Mouse (Mus musculus): Measurements from ENCODE around the gene March5. TPM values are rescaled to one million over a fixed set of nuclear protein-coding genes. Genes with fewer than 3 reads are reported as not detected.

March5 gene
- polyA plus RNA-seq, 1 experiment: 87.5 TPM

GRCm38 (mm10) chr19:37255321-37255720 is 48.0 kb downstream of the March5 start:
- Histone ChIP-seq H3K4me1 (ENCODE audit: control insufficient read depth, insufficient read depth, low read length) (peaks cover 22% of the 10 kb centered on the region), H3K27ac (ENCODE audit: insufficient read depth, low read depth, low read length) (no peak overlapping the region), H3K4me3 (ENCODE audit: insufficient read depth, low read length) (no peak overlapping the region)
- no peak for TF ChIP-seq POLR2A (IDR thresholded peaks at IDR 0.05; ENCODE audit: borderline replicate concordance, low read depth, low read length)
- no peak for TF ChIP-seq CTCF (IDR thresholded peaks at IDR 0.05; ENCODE audit: low read depth, low read length)

DNA sequence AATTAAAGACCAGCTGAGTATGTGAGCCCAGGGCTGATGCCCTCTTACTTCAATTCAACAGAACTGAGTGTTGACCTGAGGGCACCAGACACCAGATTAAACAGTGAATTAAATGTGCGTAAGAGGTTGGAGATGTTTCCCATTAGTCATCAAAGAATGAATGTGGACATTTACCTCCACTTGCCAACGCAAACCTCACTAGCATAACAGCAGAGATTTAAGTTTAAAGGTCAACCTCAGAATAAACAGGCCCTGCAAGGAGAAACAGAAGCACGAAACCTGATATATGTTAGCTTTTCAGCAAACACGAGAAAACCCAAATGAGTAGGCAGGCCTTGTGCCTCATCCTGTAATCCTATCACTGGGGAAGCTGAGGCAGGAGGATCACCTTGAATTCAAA is 55.0 kb downstream of the March5 start:
- TF ChIP-seq CTCF (IDR thresholded peaks at IDR 0.05; ENCODE audit: low read depth, low read length) (no peak), POLR2A (IDR thresholded peaks at IDR 0.05; ENCODE audit: borderline replicate concordance, low read depth, low read length) (no peak)
- Histone ChIP-seq H3K4me1 (ENCODE audit: control insufficient read depth, insufficient read depth, low read length) (no peaks in the 10 kb centered on the region), H3K4me3 (ENCODE audit: insufficient read depth, low read length) (no peak overlapping the region), H3K27ac (ENCODE audit: insufficient read depth, low read depth, low read length) (no peak overlapping the region)

DNA sequence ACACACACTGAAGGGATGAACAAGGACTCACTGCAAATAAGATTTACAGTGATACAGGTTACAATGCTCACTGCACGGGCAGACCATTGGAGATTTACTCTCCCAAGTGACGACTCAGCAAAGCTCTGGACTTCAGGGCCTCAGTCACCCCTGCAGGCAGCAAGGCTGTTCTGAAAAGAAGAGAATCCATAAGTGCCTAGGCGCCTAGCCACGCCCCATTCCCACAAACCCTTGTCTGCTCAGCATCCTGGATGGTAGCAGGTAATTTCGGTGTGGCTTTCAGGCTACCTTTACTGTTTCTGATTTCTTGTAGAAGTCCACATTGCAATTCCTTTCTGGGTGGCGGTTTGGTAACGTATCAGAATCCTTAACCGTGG is 56.2 kb downstream of the March5 start:
- no peak for TF ChIP-seq CTCF (IDR thresholded peaks at IDR 0.05; ENCODE audit: low read depth, low read length)
- TF ChIP-seq POLR2A (IDR thresholded peaks at IDR 0.05; ENCODE audit: borderline replicate concordance, low read depth, low read length): no peak
- Histone ChIP-seq H3K4me3 (ENCODE audit: insufficient read depth, low read length) (no peak overlapping the region), H3K27ac (ENCODE audit: insufficient read depth, low read depth, low read length) (no peak overlapping the region)

DNA sequence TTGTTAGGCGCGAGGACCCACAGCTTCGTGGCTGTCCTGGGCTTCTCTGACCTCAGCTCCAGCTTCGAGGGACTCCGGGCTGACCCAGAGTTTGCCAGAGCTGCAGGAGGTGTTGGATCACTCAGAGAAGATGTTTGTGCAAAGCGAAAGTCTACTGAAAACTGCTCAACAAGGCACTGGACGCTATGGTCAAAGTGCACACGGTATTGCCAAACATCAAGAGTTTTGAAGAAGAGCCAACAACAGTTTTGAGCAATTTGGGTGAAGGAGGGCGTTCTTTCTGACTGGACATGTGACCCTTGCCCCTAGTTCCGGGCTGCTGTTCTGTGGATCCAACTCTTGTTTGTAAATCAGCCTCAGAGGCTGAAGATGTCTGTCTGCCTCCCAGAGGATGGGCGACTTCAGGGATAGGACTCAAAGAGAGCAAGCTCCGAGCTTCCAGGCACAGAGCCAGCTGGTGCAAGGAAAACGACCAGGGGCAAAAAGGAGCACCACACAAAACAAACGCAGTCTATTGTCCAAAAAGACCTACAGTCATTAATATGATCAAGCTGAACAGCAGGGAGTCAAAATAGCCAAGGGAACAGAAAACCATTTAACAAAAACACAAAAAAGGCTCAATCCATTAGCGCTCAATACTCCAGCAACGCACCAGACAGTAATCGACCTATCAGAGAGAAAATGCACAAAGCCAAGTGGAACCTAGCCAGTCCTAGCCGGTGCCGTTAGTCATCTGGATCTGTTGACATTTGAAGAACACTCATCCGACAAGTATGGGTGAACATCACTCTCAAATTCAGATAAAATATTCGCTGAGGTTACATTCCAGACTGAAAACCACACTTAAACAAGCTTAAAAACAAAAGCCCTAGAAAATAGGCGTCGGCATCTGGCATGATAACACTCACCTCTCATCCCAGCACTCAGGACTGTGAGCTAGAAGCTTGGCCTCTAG is 56.9 kb downstream of the March5 start:
- Histone ChIP-seq H3K4me3 (ENCODE audit: insufficient read depth, low read length) (no peak overlapping the region), H3K4me1 (ENCODE audit: control insufficient read depth, insufficient read depth, low read length) (no peaks in the 10 kb centered on the region), H3K27ac (ENCODE audit: insufficient read depth, low read depth, low read length) (no peak overlapping the region)
- TF ChIP-seq POLR2A (IDR thresholded peaks at IDR 0.05; ENCODE audit: borderline replicate concordance, low read depth, low read length): no peak
- no peak for TF ChIP-seq CTCF (IDR thresholded peaks at IDR 0.05; ENCODE audit: low read depth, low read length)

More for the DNA sequence above, 56.2 kb downstream of the March5 start:
- H3K4me1 ChIP-seq (ENCODE audit: control insufficient read depth, insufficient read depth, low read length): no peaks in the 10 kb centered on the region

DNA sequence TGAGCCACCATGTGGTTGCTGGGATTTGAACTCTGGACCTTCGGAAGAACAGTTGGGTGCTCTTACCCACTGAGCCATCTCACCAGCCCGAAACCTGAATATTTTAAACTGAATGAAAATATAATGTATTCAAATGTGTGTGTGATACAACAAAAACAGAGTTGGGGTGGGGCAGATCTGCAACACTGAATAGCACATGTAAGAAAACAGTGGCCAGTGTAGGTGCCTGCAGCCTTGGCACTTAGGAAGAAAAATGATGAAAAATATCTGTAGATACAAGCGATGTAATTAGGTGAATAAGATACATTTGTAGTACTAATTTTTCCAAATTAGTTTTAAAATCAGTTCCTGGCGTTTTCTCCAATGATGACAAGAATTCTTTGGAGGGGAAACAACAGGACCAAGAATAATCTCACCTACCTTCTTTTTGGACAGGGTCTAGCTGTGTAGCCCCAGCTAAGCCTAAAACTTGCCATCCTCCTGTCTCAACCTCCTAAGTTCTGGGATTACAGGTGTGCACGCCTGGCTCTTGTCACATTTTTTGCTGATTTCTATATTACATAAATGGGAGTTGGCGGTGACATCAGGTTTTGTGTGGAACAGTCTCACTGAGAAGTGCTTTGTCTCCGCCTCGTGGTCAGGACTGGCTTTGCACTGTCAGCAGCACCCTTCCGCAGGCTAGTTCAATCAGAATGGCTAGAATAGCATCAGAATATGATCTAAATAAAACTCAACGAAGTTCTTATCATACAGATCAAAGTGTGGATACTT is 58.2 kb downstream of the March5 start:
- Histone ChIP-seq H3K27ac (ENCODE audit: insufficient read depth, low read depth, low read length) (no peak overlapping the region), H3K4me3 (ENCODE audit: insufficient read depth, low read length) (no peak overlapping the region), H3K4me1 (ENCODE audit: control insufficient read depth, insufficient read depth, low read length) (no peaks in the 10 kb centered on the region)
- TF ChIP-seq POLR2A (IDR thresholded peaks at IDR 0.05; ENCODE audit: borderline replicate concordance, low read depth, low read length): no peak
- peak; percentile 97 for TF ChIP-seq CTCF (IDR thresholded peaks at IDR 0.05; ENCODE audit: low read depth, low read length)

- no peak overlapping the region for H3K4me3 ChIP-seq (ENCODE audit: insufficient read depth, low read length)
- H3K4me1 ChIP-seq (ENCODE audit: control insufficient read depth, insufficient read depth, low read length): no peaks in the 10 kb centered on the region
- no peak overlapping the region for H3K27ac ChIP-seq (ENCODE audit: insufficient read depth, low read depth, low read length)
- no peak for TF ChIP-seq CTCF (IDR thresholded peaks at IDR 0.05; ENCODE audit: low read depth, low read length)
- no peak for TF ChIP-seq POLR2A (IDR thresholded peaks at IDR 0.05; ENCODE audit: borderline replicate concordance, low read depth, low read length)
Measured at GRCm38 (mm10) chr19:37269106-37269505, 61.8 kb downstream of the March5 start.

Other genes with a start within 250 kb of the March5 start
- 7.6 and 8.0 TPM in 2 replicates for gene Cpeb3, start 1.1 kb downstream of the March5 start, polyA plus RNA-seq (2012; ENCODE audit: insufficient read depth, insufficient read length, missing spikeins)
- 23.3 and 24.8 TPM in 2 replicates for gene Ide, start 130.3 kb downstream of the March5 start, polyA plus RNA-seq (2012; ENCODE audit: insufficient read depth, insufficient read length, missing spikeins)
- gene Kif11, start 168.9 kb downstream of the March5 start, polyA plus RNA-seq (2012; ENCODE audit: insufficient read depth, insufficient read length, missing spikeins): 34.8 and 34.9 TPM in 2 replicates
- 62.3 and 71.5 TPM in 2 replicates for gene Hhex, start 227.3 kb downstream of the March5 start, polyA plus RNA-seq (2012; ENCODE audit: insufficient read depth, insufficient read length, missing spikeins)

Data from bone marrow macrophage, adult 2 months (primary cell).